Mouse (Mus musculus) limb, embryonic 13.5 days (tissue): ENCODE data around the gene Csf3. TPM values are rescaled to one million over a fixed set of nuclear protein-coding genes. Genes with fewer than 3 reads are reported as not detected.
"Not testable (repeated sequence)": the region's sequence is repeated elsewhere in the genome, so short reads cannot be mapped to it uniquely, and the experiment has no call there.

Experiments used
- ATAC-seq: fragments of 200-750 bp; cut with Nextera tagmentation; 2 replicates; pipeline ENCODE4 v1.8.0; 2017; ENCODE audit warnings: low read depth, moderate number of reproducible peaks, moderate TSS enrichment; ENCODE audit not compliant: low FRiP score
- H3K27ac ChIP-seq: fragments of 300-500 bp; sonication (generic); 2 replicates; pipeline ENCODE4 v1.5.1; 2015; ENCODE audit warnings: inconsistent platforms, mild to moderate bottlenecking, moderate library complexity
- H3K27me3 ChIP-seq: fragments of 300-500 bp; sonication (generic); 2 replicates; pipeline ENCODE4 v1.6.1; 2015; ENCODE audit warnings: mild to moderate bottlenecking, inconsistent platforms
- H3K36me3 ChIP-seq: fragments of 300-500 bp; sonication (generic); 2 replicates; pipeline ENCODE4 v1.6.1; 2015; ENCODE audit warnings: inconsistent platforms, mild to moderate bottlenecking, moderate library complexity
- H3K4me1 ChIP-seq: fragments of 300-500 bp; sonication (generic); 2 replicates; pipeline ENCODE4 v1.6.1; 2015; ENCODE audit warnings: inconsistent platforms
- H3K4me2 ChIP-seq: fragments of 300-500 bp; sonication (generic); replicated peaks from 2 replicates; pipeline ENCODE4 v1.6.1; 2015; ENCODE audit warnings: inconsistent platforms, mild to moderate bottlenecking, moderate library complexity
- H3K4me3 ChIP-seq: fragments of 300-500 bp; sonication (generic); 2 replicates; pipeline ENCODE4 v1.5.1; 2015; ENCODE audit warnings: moderate library complexity, mild to moderate bottlenecking, inconsistent platforms
- H3K9ac ChIP-seq: fragments of 300-500 bp; sonication (generic); 2 replicates; pipeline ENCODE4 v1.6.1; 2015; ENCODE audit warnings: mild to moderate bottlenecking, inconsistent platforms
- H3K9me3 ChIP-seq: fragments of 300-500 bp; sonication (generic); 2 replicates; pipeline ENCODE4 v1.6.1; 2016; ENCODE audit warnings: inconsistent platforms
- WGBS: fragments of 180-500 bp; shearing (Covaris S2); methylation state at CpG from one replicate; pipeline ENCODE4 v1.1.7; 2015; 5-methylcytosine and 5-hydroxymethylcytosine counted together
- polyA plus RNA-seq: library from polyadenylated mRNA; unstranded; fragments of >200 nt; fragmentation: Nextera tagmentation; extraction: Ambion mirVana; gene quantifications from 2 replicates; pipeline ENCODE4 v1.2.1, GENCODE M21; 2015

The Csf3 gene
- polyA plus RNA-seq, 1 experiment from 2014 or later, result not detected

- Histone ChIP-seq H3K27ac (no peak overlapping the region), H3K4me3 (no peak overlapping the region), H3K36me3 (no peaks in the 10 kb centered on the region), H3K27me3 (no peaks in the 10 kb centered on the region), H3K9me3 (peaks cover 6% of the 10 kb centered on the region), H3K4me2 (no peak overlapping the region), H3K9ac (no peak overlapping the region), H3K4me1 (peaks cover 15% of the 10 kb centered on the region)
- WGBS, result 85% methylated on average over 1 of the region's 1 CpGs
- no peak for ATAC-seq
Observed at GRCm38 (mm10) chr11:98736176-98736575, 35.1 kb downstream of the Csf3 start.

- H3K9ac ChIP-seq, H3K27ac ChIP-seq, H3K4me3 ChIP-seq, H3K36me3 ChIP-seq, H3K4me2 ChIP-seq, H3K27me3 ChIP-seq, ATAC-seq, H3K9me3 ChIP-seq: not testable (repeated sequence)
- peaks cover 18% of the 10 kb centered on the region for H3K4me1 ChIP-seq
- WGBS, result 87% methylated on average over 2 of the region's 2 CpGs
Observed at GRCm38 (mm10) chr11:98737220-98737619, 36.2 kb downstream of the Csf3 start.

- Histone ChIP-seq H3K4me1 (peaks cover 27% of the 10 kb centered on the region), H3K4me2 (no peak overlapping the region), H3K9me3 (peaks cover 6% of the 10 kb centered on the region), H3K4me3 (no peak overlapping the region), H3K9ac (no peak overlapping the region), H3K27me3 (no peaks in the 10 kb centered on the region), H3K27ac (no peak overlapping the region), H3K36me3 (no peaks in the 10 kb centered on the region)
- ATAC-seq, result no peak
- WGBS, result 43% methylated on average over 4 of the region's 4 CpGs
Observed at GRCm38 (mm10) chr11:98738428-98738911, 37.4 kb downstream of the Csf3 start.

- no peak overlapping the region for H3K27ac ChIP-seq
- no peaks in the 10 kb centered on the region for H3K27me3 ChIP-seq
- H3K9me3 ChIP-seq, result peaks cover 6% of the 10 kb centered on the region
- no peaks in the 10 kb centered on the region for H3K36me3 ChIP-seq
- peaks cover 31% of the 10 kb centered on the region for H3K4me1 ChIP-seq
- no peak overlapping the region for H3K4me3 ChIP-seq
- 76% methylated on average over 9 of the region's 9 CpGs for WGBS
- ATAC-seq, result no peak
- no peak overlapping the region for H3K9ac ChIP-seq
- H3K4me2 ChIP-seq, result no peak overlapping the region
Observed at GRCm38 (mm10) chr11:98738925-98739324, 37.9 kb downstream of the Csf3 start.

GRCm38 (mm10) chr11:98740026-98740392 is 38.9 kb downstream of the Csf3 start:
- WGBS, result 6% methylated on average over 8 of the region's 8 CpGs
- no peaks in the 10 kb centered on the region for H3K36me3 ChIP-seq
- ATAC-seq, result no peak

GRCm38 (mm10) chr11:98740393-98741050 is 39.5 kb downstream of the Csf3 start, which contains the start of gene Thra:
Thra (plus strand) TSS chr11:98740638.
- peak within 1 kb of the TSS; percentile 86 for H3K4me2 ChIP-seq
- H3K9me3 ChIP-seq, result no peaks in the 10 kb centered on the region
- H3K36me3 ChIP-seq, result no peaks in the 10 kb centered on the region
- 0% methylated on average over 22 of the region's 22 CpGs for WGBS
- no peaks in the 10 kb centered on the region for H3K27me3 ChIP-seq
- H3K9ac ChIP-seq, result peak within 1 kb of the TSS; percentile 96
- ATAC-seq, result peak; percentile 41; the same call in 1 of the 2 replicates
- H3K4me1 ChIP-seq, result peaks cover 47% of the 10 kb centered on the region
- H3K27ac ChIP-seq, result peak within 1 kb of the TSS; percentile 84
- H3K4me3 ChIP-seq, result peak within 1 kb of the TSS; percentile 92

More at GRCm38 (mm10) chr11:98740026-98740392, 38.9 kb downstream of the Csf3 start:
- peak overlapping the region; percentile 92 for H3K4me3 ChIP-seq
- no peaks in the 10 kb centered on the region for H3K9me3 ChIP-seq
- H3K4me2 ChIP-seq, result peak overlapping the region; percentile 86
- H3K9ac ChIP-seq, result peak overlapping the region; percentile 96
- no peaks in the 10 kb centered on the region for H3K27me3 ChIP-seq
- H3K4me1 ChIP-seq, result peaks cover 42% of the 10 kb centered on the region
- peak overlapping the region; percentile 84 for H3K27ac ChIP-seq

GRCm38 (mm10) chr11:98741051-98741620 is 40.1 kb downstream of the Csf3 start:
- H3K27ac ChIP-seq, result peak overlapping the region; percentile 84
- H3K36me3 ChIP-seq, result no peaks in the 10 kb centered on the region
- peak overlapping the region; percentile 86 for H3K4me2 ChIP-seq
- H3K9me3 ChIP-seq, result no peaks in the 10 kb centered on the region
- peak overlapping the region; percentile 92 for H3K4me3 ChIP-seq
- under 1% methylated on average over 17 of the region's 17 CpGs for WGBS
- H3K9ac ChIP-seq, result peak overlapping the region; percentile 96
- H3K4me1 ChIP-seq, result peaks cover 53% of the 10 kb centered on the region
- no peak for ATAC-seq
- H3K27me3 ChIP-seq, result no peaks in the 10 kb centered on the region

- H3K9ac ChIP-seq, result peak overlapping the region; percentile 96
- H3K27me3 ChIP-seq, result no peaks in the 10 kb centered on the region
- ATAC-seq, result peak; percentile 82
- peaks cover 60% of the 10 kb centered on the region for H3K4me1 ChIP-seq
- no peaks in the 10 kb centered on the region for H3K36me3 ChIP-seq
- peak overlapping the region; percentile 86 for H3K4me2 ChIP-seq
- under 1% methylated on average over 62 of the region's 86 CpGs for WGBS
- peak overlapping the region; percentile 84 for H3K27ac ChIP-seq
- H3K4me3 ChIP-seq, result peak overlapping the region; percentile 92
- no peaks in the 10 kb centered on the region for H3K9me3 ChIP-seq
Observed at GRCm38 (mm10) chr11:98741622-98742396, 40.7 kb downstream of the Csf3 start.

GRCm38 (mm10) chr11:98742397-98743291 is 41.6 kb downstream of the Csf3 start:
- 6% methylated on average over 21 of the region's 21 CpGs for WGBS
- no peaks in the 10 kb centered on the region for H3K9me3 ChIP-seq
- H3K4me3 ChIP-seq, result peak overlapping the region; percentile 92
- peaks cover 67% of the 10 kb centered on the region for H3K4me1 ChIP-seq
- no peak for ATAC-seq
- no peaks in the 10 kb centered on the region for H3K36me3 ChIP-seq
- peak overlapping the region; percentile 86 for H3K4me2 ChIP-seq
- peak overlapping the region; percentile 96 for H3K9ac ChIP-seq
- no peaks in the 10 kb centered on the region for H3K27me3 ChIP-seq
- peak overlapping the region; percentile 84 for H3K27ac ChIP-seq

GRCm38 (mm10) chr11:98743655-98744345 is 42.7 kb downstream of the Csf3 start:
- no peak for ATAC-seq
- Histone ChIP-seq H3K27ac (peak overlapping the region; percentile 56; the same call in 1 of the 2 replicates), H3K9ac (peak overlapping the region; percentile 54), H3K36me3 (no peaks in the 10 kb centered on the region), H3K9me3 (no peaks in the 10 kb centered on the region), H3K27me3 (no peaks in the 10 kb centered on the region), H3K4me2 (peak overlapping the region; percentile 86), H3K4me3 (peak overlapping the region; percentile 92), H3K4me1 (peaks cover 78% of the 10 kb centered on the region)
- 5% methylated on average over 9 of the region's 9 CpGs for WGBS
